Comparison of ENCODE assay signal across 8 mouse cellular contexts in the genomic region with DNA sequence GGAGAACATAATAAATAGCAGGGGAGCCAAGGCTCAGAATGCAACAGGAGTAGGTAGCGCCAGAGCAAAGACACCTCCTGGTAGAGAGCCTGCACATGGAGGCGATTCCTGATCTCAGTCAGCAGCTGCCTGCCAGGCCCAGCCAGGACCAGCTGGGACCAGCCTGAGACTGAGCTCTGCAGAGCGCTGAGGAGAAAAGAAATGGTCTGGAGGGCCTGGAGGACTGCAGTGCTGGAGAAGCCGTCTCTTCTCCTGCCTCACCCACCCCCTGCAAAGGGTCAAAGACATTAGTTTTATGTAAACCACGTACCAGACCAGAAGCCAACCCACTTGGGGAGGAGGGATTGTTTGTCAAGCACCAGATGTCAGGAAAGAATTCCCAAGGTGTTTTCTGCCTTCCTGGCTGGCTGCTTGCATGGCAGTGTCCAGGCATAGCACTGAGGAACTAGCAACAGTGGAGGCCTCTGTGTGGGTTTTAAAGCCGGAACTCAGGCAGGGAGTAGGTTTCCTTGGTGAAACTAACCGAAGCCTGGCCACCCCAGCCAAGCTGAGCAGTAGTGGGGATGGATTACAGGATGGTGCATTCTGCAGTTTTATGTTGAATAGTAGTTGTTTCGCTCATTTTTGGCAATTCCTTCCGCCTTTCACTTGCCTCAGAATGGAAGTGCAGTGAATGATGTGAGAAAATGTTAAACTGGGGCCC.
DNase-seq lines count a peak whose midpoint lies in the region; ATAC-seq lines count a peak whose summit lies in the region.

No protein-coding gene starts in this region.

- H3K27ac ChIP-seq in neural tube, embryonic 14.5 days (ENCODE audit: low read depth, low read length) = peak overlapping the region; percentile 70

- no peak overlapping the region for H3K4me3 ChIP-seq in neural tube, embryonic 14.5 days (ENCODE audit: low read depth, low read length)

- peaks cover 33% of the 10 kb centered on the region for H3K4me1 ChIP-seq in neural tube, embryonic 14.5 days (ENCODE audit: control insufficient read depth, insufficient read depth, low read length)

- H3K9me3 ChIP-seq in neural tube, embryonic 14.5 days (ENCODE audit: control insufficient read depth, low read length) = no peaks in the 10 kb centered on the region

- H3K9ac ChIP-seq in neural tube, embryonic 14.5 days (replicated peaks; ENCODE audit: low read depth, low read length) = no peak overlapping the region

- peak; percentile 52; the same call in 1 of the 2 replicates for ATAC-seq in neural tube, embryonic 14.5 days (ENCODE audit: low read depth)

- peak; percentile 28 for DNase-seq in right cerebral cortex, adult 18-20 months
- no peak for DNase-seq in right cerebral cortex, postnatal 10 days (ENCODE audit: low spot score in 2 of 2)
- peak; percentile 29 for DNase-seq in heart, postnatal 4 days
- peak; percentile 67 to 78 for DNase-seq in kidney, postnatal 4 days
- DNase-seq in urinary bladder, postnatal 25 days (ENCODE audit: low spot score) = no peak
- DNase-seq in retina, embryonic 14.5 days (ENCODE audit: low spot score) = no peak
- no peak for DNase-seq in liver

- H3K27me3 ChIP-seq in neural tube, embryonic 14.5 days (ENCODE audit: control insufficient read depth, insufficient read depth, low read length) = no peaks in the 10 kb centered on the region

- H3K4me2 ChIP-seq in neural tube, embryonic 14.5 days (ENCODE audit: low read depth, low read length) = no peak overlapping the region

- WGBS in neural tube, embryonic 14.5 days = 44% methylated on average over 9 of the region's 9 CpGs

- peaks cover 26% of the 10 kb centered on the region; the same call in 1 of the 2 replicates for H3K36me3 ChIP-seq in neural tube, embryonic 14.5 days (ENCODE audit: control insufficient read depth, insufficient read depth, low read length)

Comparison
In these comparisons a context has a peak if more than half of its experiments do, and no peak if none do; other contexts are left out.
1. DNase-seq: peak in right cerebral cortex, adult 18-20 months (single experiment), heart, postnatal 4 days (single experiment) and kidney, postnatal 4 days (2 of 2); none in right cerebral cortex, postnatal 10 days (0 of 2), urinary bladder, postnatal 25 days (single experiment), retina, embryonic 14.5 days (single experiment) and liver (single experiment).